In genomic region chr2:94381057-94381647, GRCm38 (mm10) we compare ENCODE assay signal across 20 mouse cellular contexts. TPM values are rescaled to one million over a fixed set of nuclear protein-coding genes. Genes with fewer than 3 reads are reported as not detected.
DNase-seq lines count a peak whose midpoint lies in the region; ATAC-seq and TF ChIP-seq lines count a peak whose summit lies in the region.
"Had no signal": no experiment of that assay in that cellular context is flagged by ENCODE, and none has a peak within 500 bp of the region (broad histone marks: within the 10 kb centered on the region; RNA-seq: fewer than 3 reads in every experiment).

No protein-coding gene starts in this region.

- WGBS in stomach, embryonic 14.5 days = 81% methylated on average over 2 of the region's 2 CpGs
- 80% methylated on average over 2 of the region's 2 CpGs for WGBS in stomach, postnatal 0 days
- WGBS in forebrain, embryonic 15.5 days = 84% methylated on average over 2 of the region's 2 CpGs
- 79% methylated on average over 2 of the region's 2 CpGs for WGBS in kidney, adult 2 months

- no peak overlapping the region for H3K27ac ChIP-seq in stomach, embryonic 14.5 days (ENCODE audit: low read length)
- H3K27ac ChIP-seq in stomach, postnatal 0 days (replicated peaks) = no peak overlapping the region
- no peak overlapping the region for H3K27ac ChIP-seq in forebrain, embryonic 15.5 days (replicated peaks)
- H3K27ac ChIP-seq in kidney, adult 2 months (ENCODE audit: insufficient read depth, low read depth, low read length) = no peak overlapping the region
- H3K27ac ChIP-seq: embryonic facial prominence, embryonic 10.5 days; forebrain, embryonic 13.5 days; heart, embryonic 10.5 days; hindbrain, embryonic 14.5 days had no signal

- no peak overlapping the region for H3K4me2 ChIP-seq in stomach, embryonic 14.5 days (replicated peaks; ENCODE audit: low read depth, low read length)
- H3K4me2 ChIP-seq in stomach, postnatal 0 days (replicated peaks; ENCODE audit: low read depth) = no peak overlapping the region
- H3K4me2 ChIP-seq in forebrain, embryonic 15.5 days (replicated peaks) = no peak overlapping the region
- H3K4me2 ChIP-seq: forebrain, embryonic 13.5 days; hindbrain, embryonic 14.5 days had no signal

- no peaks in the 10 kb centered on the region for H3K27me3 ChIP-seq in stomach, embryonic 14.5 days (ENCODE audit: control insufficient read depth, insufficient read depth, low read length)
- no peaks in the 10 kb centered on the region for H3K27me3 ChIP-seq in stomach, postnatal 0 days (ENCODE audit: control insufficient read depth, insufficient read depth, low read length)
- no peaks in the 10 kb centered on the region for H3K27me3 ChIP-seq in forebrain, embryonic 15.5 days
- H3K27me3 ChIP-seq in kidney, adult 2 months (replicated peaks; ENCODE audit: control insufficient read depth, insufficient read depth, low read length) = no peaks in the 10 kb centered on the region
- H3K27me3 ChIP-seq: CH12.LX; forebrain, embryonic 13.5 days; Patski had no signal

- TF ChIP-seq EP300 in stomach, postnatal 0 days (optimal IDR thresholded peaks at IDR 0.05) = no peak

- no peak overlapping the region for H3K9ac ChIP-seq in stomach, embryonic 14.5 days (replicated peaks; ENCODE audit: low read depth, low read length)
- no peak overlapping the region for H3K9ac ChIP-seq in stomach, postnatal 0 days (ENCODE audit: low read length)
- no peak overlapping the region for H3K9ac ChIP-seq in forebrain, embryonic 15.5 days (replicated peaks)
- H3K9ac ChIP-seq: forebrain, embryonic 13.5 days; hindbrain, embryonic 14.5 days had no signal

- no peaks in the 10 kb centered on the region for H3K4me1 ChIP-seq in stomach, embryonic 14.5 days (ENCODE audit: control insufficient read depth, insufficient read depth, low read length)
- no peaks in the 10 kb centered on the region for H3K4me1 ChIP-seq in stomach, postnatal 0 days (replicated peaks; ENCODE audit: control insufficient read depth, insufficient read depth)
- H3K4me1 ChIP-seq in forebrain, embryonic 15.5 days = no peaks in the 10 kb centered on the region
- no peaks in the 10 kb centered on the region for H3K4me1 ChIP-seq in kidney, adult 2 months (ENCODE audit: control insufficient read depth, insufficient read depth, low read length)
- H3K4me1 ChIP-seq: embryonic facial prominence, embryonic 10.5 days; forebrain, embryonic 13.5 days; heart, embryonic 10.5 days had no signal

- H3K4me3 ChIP-seq in stomach, embryonic 14.5 days (ENCODE audit: low read depth, low read length) = no peak overlapping the region
- no peak overlapping the region for H3K4me3 ChIP-seq in stomach, postnatal 0 days (ENCODE audit: low read depth, low read length)
- H3K4me3 ChIP-seq in forebrain, embryonic 15.5 days = no peak overlapping the region
- H3K4me3 ChIP-seq in kidney, adult 2 months (ENCODE audit: insufficient read depth, low read depth, low read length) = no peak overlapping the region
- H3K4me3 ChIP-seq: embryonic facial prominence, embryonic 10.5 days; forebrain, embryonic 13.5 days; heart, embryonic 10.5 days had no signal

- DNase-seq in cerebellum, adult 18-20 months = peak; percentile 35 to 51
- no peak for DNase-seq in cerebellum, postnatal 4 days (ENCODE audit: low spot score in 2 of 2)
- DNase-seq in stomach, postnatal 0 days (ENCODE audit: low spot score) = no peak
- DNase-seq in cerebellum, postnatal 10 days = peak; percentile 51 to 61
- no peak for DNase-seq in kidney, adult 2 months
- DNase-seq: adrenal gland, postnatal 14 days; gastrocnemius, postnatal 36 days; heart, adult 18-20 months; heart, postnatal 10 days; kidney, adult 9 months had no signal

- H3K36me3 ChIP-seq in stomach, embryonic 14.5 days (ENCODE audit: control insufficient read depth, insufficient read depth, low read length) = peaks cover 16% of the 10 kb centered on the region
- H3K36me3 ChIP-seq in stomach, postnatal 0 days (ENCODE audit: control insufficient read depth, insufficient read depth, low read length) = peaks cover 8% of the 10 kb centered on the region
- peaks cover 37% of the 10 kb centered on the region for H3K36me3 ChIP-seq in forebrain, embryonic 15.5 days
- peaks cover 1% of the 10 kb centered on the region; the same call in 1 of the 2 replicates for H3K36me3 ChIP-seq in kidney, adult 2 months (ENCODE audit: control insufficient read depth, insufficient read depth, low read length)

- no peak for TF ChIP-seq CTCF in stomach, postnatal 0 days (IDR thresholded peaks at IDR 0.05; ENCODE audit: low read depth)
- no peak for TF ChIP-seq CTCF in kidney, adult 2 months (conservative IDR thresholded peaks at IDR 0.05; ENCODE audit: insufficient read depth, insufficient read length, low read depth, low read length)

- H3K9me3 ChIP-seq in stomach, embryonic 14.5 days (ENCODE audit: control insufficient read depth, low read depth, low read length) = no peaks in the 10 kb centered on the region
- no peaks in the 10 kb centered on the region for H3K9me3 ChIP-seq in stomach, postnatal 0 days (ENCODE audit: control insufficient read depth, low read length)
- no peaks in the 10 kb centered on the region for H3K9me3 ChIP-seq in forebrain, embryonic 15.5 days
- H3K9me3 ChIP-seq: embryonic facial prominence, embryonic 10.5 days; forebrain, embryonic 13.5 days; heart, embryonic 10.5 days had no signal

- ATAC-seq in stomach, embryonic 14.5 days (ENCODE audit: insufficient number of reproducible peaks, insufficient read depth, low FRiP score, low read depth) = peak; percentile 10; the same call in 1 of the 2 replicates
- no peak for ATAC-seq in stomach, postnatal 0 days (ENCODE audit: low FRiP score, low TSS enrichment)
- no peak for ATAC-seq in forebrain, embryonic 15.5 days (replicated peaks)
- ATAC-seq: activated CD4-positive, CD25-positive, alpha-beta regulatory T cell, adult 4 months; forebrain, embryonic 13.5 days; intestine, postnatal 0 days; Patski had no signal

- no peak for TF ChIP-seq POLR2A in kidney, adult 2 months (IDR thresholded peaks at IDR 0.05; ENCODE audit: low read depth, low read length)

RNA-seq across cellular contexts. Expression of gene Ttc17, which starts 25.3 kb away (rescaled TPM):
- polyA plus RNA-seq in stomach, embryonic 14.5 days (2014; fragmentation: Nextera tagmentation; extraction: Ambion mirVana) = 18.8 and 21.6 TPM in 2 replicates
- polyA plus RNA-seq in stomach, postnatal 0 days (2015; fragmentation: Nextera tagmentation; extraction: Ambion mirVana) = 11.2 and 11.8 TPM in 2 replicates
- polyA plus RNA-seq in forebrain, embryonic 15.5 days (2015; fragmentation: Nextera tagmentation; extraction: Ambion mirVana) = 20.7 and 23.2 TPM in 2 replicates
- 12.6 and 14.7 TPM in 2 replicates for polyA plus RNA-seq in kidney, adult 2 months (2012; rRNA removed)

RNA-seq across cellular contexts. Expression of gene Api5, which starts 56.8 kb away (rescaled TPM):
- polyA plus RNA-seq in stomach, embryonic 14.5 days (2014; fragmentation: Nextera tagmentation; extraction: Ambion mirVana) = 147 and 159 TPM in 2 replicates
- 60.2 and 64.5 TPM in 2 replicates for polyA plus RNA-seq in stomach, postnatal 0 days (2015; fragmentation: Nextera tagmentation; extraction: Ambion mirVana)
- 130 and 134 TPM in 2 replicates for polyA plus RNA-seq in forebrain, embryonic 15.5 days (2015; fragmentation: Nextera tagmentation; extraction: Ambion mirVana)
- 19.5 and 24.2 TPM in 2 replicates for polyA plus RNA-seq in kidney, adult 2 months (2012; rRNA removed)

Comparison
In these comparisons a context has a peak if more than half of its experiments do, and no peak if none do; other contexts are left out.
1. DNase-seq: peak in cerebellum, adult 18-20 months (2 of 2) and cerebellum, postnatal 10 days (2 of 2); none in cerebellum, postnatal 4 days (0 of 2), stomach, postnatal 0 days (single experiment) and kidney, adult 2 months (single experiment).